Mouse (Mus musculus) layer of hippocampus, postnatal 10 days (tissue): ENCODE measurements around the gene Fap. TPM values are rescaled to one million over a fixed set of nuclear protein-coding genes. Genes with fewer than 3 reads are reported as not detected.

ENCODE experiments used
- DNase-seq, 2 experiments: peaks; one replicate each; pipeline ENCODE4 v3.0.0; 2021; ENCODE audit warnings: low spot score in 2 of 2
- long read RNA-seq: library from polyadenylated mRNA; stranded (forward); transcript quantifications from one replicate; pipeline ENCODE4 v2.0.0, GENCODE M21; 2023
- total RNA-seq, 2 experiments: library from RNA; stranded (reverse); gene quantifications; 2 replicates each; pipeline ENCODE4 v1.2.3; 2021

The Fap gene
- 1 to 10 TPM in 1 of 2 experiments, under 1 TPM in 1; 0.89 to 1.2 TPM for total RNA-seq
- long read RNA-seq, partial matches to known transcripts, result 1 of 1 reads
- long read RNA-seq, other reads (novel, unspliced or antisense), result 0 of 1 reads

- DNase-seq, result no peak
Observed at GRCm38 (mm10) chr2:62573753-62574159, at the start of gene Fap. TSS of gene Fap (minus strand) at chr2:62574075.

- no peak for DNase-seq
Observed at GRCm38 (mm10) chr2:62623024-62623441, 49.2 kb upstream of the Fap start.

GRCm38 (mm10) chr2:62619679-62620078 is 45.8 kb upstream of the Fap start:
- no peak for DNase-seq

- DNase-seq, result no peak
Observed at GRCm38 (mm10) chr2:62618934-62619341, 45.1 kb upstream of the Fap start.

GRCm38 (mm10) chr2:62613133-62613532 is 39.3 kb upstream of the Fap start:
- no peak for DNase-seq

GRCm38 (mm10) chr2:62606205-62606604 is 32.3 kb upstream of the Fap start:
- DNase-seq, result no peak

- no peak for DNase-seq
Observed at GRCm38 (mm10) chr2:62603530-62603929, 29.7 kb upstream of the Fap start.

- no peak for DNase-seq
Observed at GRCm38 (mm10) chr2:62596586-62596985, 22.7 kb upstream of the Fap start.

GRCm38 (mm10) chr2:62594491-62594890 is 20.6 kb upstream of the Fap start:
- DNase-seq, result no peak

- DNase-seq, result no peak
Observed at GRCm38 (mm10) chr2:62591555-62591954, 17.7 kb upstream of the Fap start.

- no peak for DNase-seq
Observed at GRCm38 (mm10) chr2:62589333-62589732, 15.5 kb upstream of the Fap start.

- DNase-seq, result no peak
Observed at GRCm38 (mm10) chr2:62585769-62586168, 11.9 kb upstream of the Fap start.

- no peak for DNase-seq
Observed at GRCm38 (mm10) chr2:62574962-62575361, 1.1 kb upstream of the Fap start.

GRCm38 (mm10) chr2:62574250-62574649 is 375 bp upstream of the Fap start:
- no peak for DNase-seq

GRCm38 (mm10) chr2:62573099-62573752 is 649 bp downstream of the Fap start:
- DNase-seq, result no peak

- no peak for DNase-seq
Observed at GRCm38 (mm10) chr2:62564687-62565086, 9.2 kb downstream of the Fap start.

GRCm38 (mm10) chr2:62562661-62563485 is 11.0 kb downstream of the Fap start:
- no peak for DNase-seq

- DNase-seq, result no peak
Observed at GRCm38 (mm10) chr2:62557417-62557816, 16.5 kb downstream of the Fap start.

GRCm38 (mm10) chr2:62556349-62556748 is 17.5 kb downstream of the Fap start:
- no peak for DNase-seq

GRCm38 (mm10) chr2:62549659-62550058 is 24.2 kb downstream of the Fap start:
- DNase-seq, result no peak

- DNase-seq, result no peak
Observed at GRCm38 (mm10) chr2:62549131-62549530, 24.7 kb downstream of the Fap start.

- no peak for DNase-seq
Observed at GRCm38 (mm10) chr2:62548104-62548503, 25.8 kb downstream of the Fap start.
